Mouse (Mus musculus) CH12.LX (cell line): ENCODE data around the gene Tspan5.

Experiments
- CTCF ChIP-seq, 2 experiments: IDR thresholded peaks in 1 of 2; conservative IDR thresholded peaks in 1 of 2; 2 replicates each; pipeline ENCODE4 v1.5.1; 2011 to 2012; ENCODE audit warnings: low read depth in 2 of 2, low read length in 2 of 2, improper control_type of control experiment in 1 of 2, inconsistent platforms in 1 of 2, mild to moderate bottlenecking in 1 of 2, moderate library complexity in 1 of 2
- E2F4 ChIP-seq: IDR thresholded peaks from 2 replicates; pipeline ENCODE4 v1.6.1; 2011; ENCODE audit warnings: low read depth, low read length, improper control_type of control experiment; ENCODE audit not compliant: insufficient replicate concordance
- GABPA ChIP-seq: IDR thresholded peaks from 2 replicates; pipeline ENCODE4 v1.6.1; 2012; ENCODE audit warnings: low read depth, low read length, improper control_type of control experiment, inconsistent platforms; ENCODE audit not compliant: insufficient replicate concordance
- POLR2A ChIP-seq: IDR thresholded peaks from 2 replicates; pipeline ENCODE4 v1.6.1; 2011; ENCODE audit warnings: low read depth, mild to moderate bottlenecking, improper control_type of control experiment, low read length
- ZKSCAN1 ChIP-seq: IDR thresholded peaks from 2 replicates; pipeline ENCODE4 v1.6.1; 2012; ENCODE audit warnings: low read depth, inconsistent platforms, low read length, improper control_type of control experiment, borderline replicate concordance

DNA sequence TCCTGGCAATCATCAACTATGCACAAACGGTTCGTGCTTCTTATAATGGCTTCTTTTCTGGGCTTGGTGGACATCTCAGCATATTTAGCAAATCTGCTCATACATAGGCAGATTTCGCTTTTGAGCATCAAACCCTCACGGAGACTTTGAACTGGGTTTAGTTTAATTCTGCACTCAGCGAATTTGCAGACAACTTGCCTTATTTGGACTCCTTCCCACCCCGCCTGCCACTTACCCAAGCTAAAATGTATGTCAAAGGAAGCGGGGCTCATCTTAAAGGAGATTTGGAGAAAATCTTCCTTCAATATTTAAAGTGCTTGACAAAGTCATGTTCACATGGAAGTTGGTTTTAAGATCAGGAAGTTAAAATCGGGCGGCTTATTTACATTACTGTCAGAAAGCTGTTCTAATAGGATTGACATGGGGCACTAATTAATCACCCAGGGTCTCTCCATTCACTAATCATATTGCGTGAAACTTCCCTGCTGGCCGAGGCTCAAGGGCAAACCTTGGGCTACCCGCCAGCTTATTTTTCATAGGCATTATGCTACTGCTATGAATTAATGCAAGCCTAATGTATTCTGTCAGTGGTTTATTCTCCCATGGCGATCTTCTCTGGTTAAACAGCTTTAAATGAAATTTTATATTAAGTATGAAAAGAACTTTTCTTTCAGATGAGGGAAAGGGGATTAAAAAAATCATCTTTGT lies 111.1 kb downstream of the Tspan5 start:
- TF ChIP-seq GABPA (no peak), E2F4 (no peak), ZKSCAN1 (no peak), CTCF (conservative IDR thresholded peaks at IDR 0.05 in 1 of 2, IDR thresholded peaks at IDR 0.05 in 1 of 2; ENCODE audit: low read depth in 2 of 2, low read length in 2 of 2) (no peak), POLR2A (no peak)
